Mouse (Mus musculus): Measurements from ENCODE around the gene Camk2b. TPM values are rescaled to one million over a fixed set of nuclear protein-coding genes. Genes with fewer than 3 reads are reported as not detected.

Camk2b gene
- polyA plus RNA-seq, 1 experiment from 2014 or later: 2.5 TPM

DNA sequence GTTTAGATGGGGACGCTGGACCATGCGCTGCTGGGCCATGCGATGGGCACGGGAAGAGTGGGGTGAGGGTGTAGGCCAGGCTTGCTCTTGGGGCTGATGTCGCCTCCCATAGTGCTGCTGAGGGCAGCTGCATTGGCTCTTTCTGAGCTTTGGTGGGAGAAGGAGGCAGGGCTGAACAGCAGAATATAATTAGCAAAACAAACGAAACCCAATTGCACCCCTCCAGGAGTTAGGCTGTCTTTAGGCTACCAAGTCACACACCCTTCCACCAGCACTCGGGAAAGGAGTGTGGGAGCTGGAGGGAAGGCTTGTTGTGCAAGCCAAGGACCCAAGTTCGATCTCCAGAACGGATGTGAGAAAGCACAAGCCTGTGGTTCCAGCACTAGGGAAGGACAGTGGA lies 998 bp upstream of the Camk2b start:
- ATAC-seq (ENCODE audit: insufficient number of reproducible peaks, low FRiP score): no peak
- no peaks in the 10 kb centered on the region for H3K36me3 ChIP-seq
- no peak overlapping the region for H3K27ac ChIP-seq (ENCODE audit: poor library complexity, severe bottlenecking)
- H3K27me3 ChIP-seq (replicated peaks): peaks cover 95% of the 10 kb centered on the region
- no peak overlapping the region for H3K4me3 ChIP-seq
- peaks cover 24% of the 10 kb centered on the region for H3K4me1 ChIP-seq (replicated peaks)
- WGBS: 47% methylated on average over 9 of the region's 9 CpGs
- no peak overlapping the region for H3K9ac ChIP-seq
- no peaks in the 10 kb centered on the region for H3K9me3 ChIP-seq (replicated peaks)
- no peak overlapping the region for H3K4me2 ChIP-seq

DNA sequence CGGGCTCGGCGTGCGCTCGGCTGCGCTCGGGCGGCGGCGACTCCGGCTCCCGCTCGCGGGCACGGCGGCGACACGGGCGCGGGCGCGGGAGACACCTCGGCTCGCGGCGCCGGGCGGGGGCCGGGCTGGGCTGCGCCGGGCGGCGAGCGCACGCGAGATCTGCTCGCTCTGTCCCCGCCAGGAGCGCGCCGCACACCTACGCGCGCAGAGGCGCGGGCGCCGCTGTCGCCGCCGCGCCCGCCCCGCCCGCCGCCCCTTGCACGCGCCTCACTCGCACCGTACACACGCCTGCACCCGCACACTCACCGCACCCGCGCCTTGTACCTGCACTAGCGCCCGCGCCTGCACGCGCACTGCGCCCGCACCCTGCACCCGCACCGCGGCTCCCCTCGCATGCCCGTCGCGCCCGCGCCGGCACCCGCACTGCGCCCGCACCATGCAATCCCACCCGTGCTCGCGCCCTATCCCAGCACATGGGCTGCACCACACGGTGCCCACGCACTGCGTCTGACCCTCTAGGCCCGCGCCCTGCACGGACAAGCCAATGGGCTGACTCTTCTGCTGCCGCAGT lies 526 bp downstream of the Camk2b start:
- H3K4me1 ChIP-seq (replicated peaks): peaks cover 24% of the 10 kb centered on the region
- H3K27me3 ChIP-seq (replicated peaks): peaks cover 97% of the 10 kb centered on the region
- peak overlapping the region; percentile 56 for H3K9ac ChIP-seq
- no peaks in the 10 kb centered on the region for H3K9me3 ChIP-seq (replicated peaks)
- no peaks in the 10 kb centered on the region for H3K36me3 ChIP-seq
- 1% methylated on average over 94 of the region's 95 CpGs for WGBS
- H3K4me2 ChIP-seq: peak overlapping the region; percentile 97
- ATAC-seq (ENCODE audit: insufficient number of reproducible peaks, low FRiP score): 0 out of 2 replicates have a peak, but pooled peaks have one; percentile 9
- H3K4me3 ChIP-seq: peak overlapping the region; percentile 61
- H3K27ac ChIP-seq (ENCODE audit: poor library complexity, severe bottlenecking): no peak overlapping the region

GRCm38 (mm10) chr11:6065046-6065521 lies 1.1 kb downstream of the Camk2b start:
- no peak for ATAC-seq (ENCODE audit: insufficient number of reproducible peaks, low FRiP score)
- under 1% methylated on average over 41 of the region's 55 CpGs for WGBS
- H3K27ac ChIP-seq (ENCODE audit: poor library complexity, severe bottlenecking): no peak overlapping the region
- H3K36me3 ChIP-seq: no peaks in the 10 kb centered on the region
- peak overlapping the region; percentile 61 for H3K4me3 ChIP-seq
- H3K9ac ChIP-seq: peak overlapping the region; percentile 56
- peak overlapping the region; percentile 97 for H3K4me2 ChIP-seq
- H3K9me3 ChIP-seq (replicated peaks): no peaks in the 10 kb centered on the region
- peaks cover 96% of the 10 kb centered on the region for H3K27me3 ChIP-seq (replicated peaks)
- H3K4me1 ChIP-seq (replicated peaks): peaks cover 24% of the 10 kb centered on the region

DNA sequence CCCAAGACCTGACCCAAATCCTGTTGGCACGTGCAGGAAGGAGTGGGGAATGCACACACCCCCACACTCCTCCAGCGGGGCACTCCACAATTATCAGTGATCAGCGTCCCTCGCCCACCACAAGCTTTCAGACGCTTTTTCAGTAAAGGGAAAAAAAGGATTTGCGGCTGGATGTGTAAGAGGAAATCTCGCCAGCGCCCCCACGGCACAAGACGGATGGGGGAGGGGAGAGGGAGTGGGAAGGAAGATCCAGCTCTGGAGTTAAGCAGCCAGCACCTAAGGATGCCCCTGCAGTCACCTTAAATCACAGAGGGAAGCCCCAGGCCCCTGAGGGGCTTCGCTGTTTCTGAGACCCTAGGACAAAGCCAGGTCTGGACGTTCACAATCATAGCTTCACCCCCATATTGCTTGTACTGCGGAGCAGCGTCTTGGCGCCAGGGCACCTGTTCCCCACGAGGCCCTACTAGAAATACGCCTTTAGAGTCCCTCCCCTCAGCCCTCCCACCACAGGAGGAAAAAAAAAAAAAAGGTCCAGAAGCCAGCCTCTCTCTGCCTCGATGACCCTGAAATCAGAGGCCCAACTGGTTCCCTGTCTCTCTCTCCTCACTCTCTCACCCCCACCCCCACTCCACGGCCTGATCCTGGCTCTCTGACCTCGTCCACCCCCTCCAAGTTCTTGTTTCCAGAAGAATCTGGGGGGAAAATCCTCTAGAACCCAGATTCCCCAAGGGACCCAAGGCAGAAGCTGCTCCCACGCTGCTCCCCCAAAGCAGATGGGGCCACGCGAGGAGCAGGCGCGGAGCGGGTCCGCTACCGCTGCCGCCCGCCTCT lies 1.7 kb downstream of the Camk2b start:
- no peaks in the 10 kb centered on the region for H3K36me3 ChIP-seq
- no peak overlapping the region for H3K27ac ChIP-seq (ENCODE audit: poor library complexity, severe bottlenecking)
- H3K9ac ChIP-seq: peak overlapping the region; percentile 56
- H3K27me3 ChIP-seq (replicated peaks): peaks cover 91% of the 10 kb centered on the region
- H3K4me3 ChIP-seq: peak overlapping the region; percentile 61
- WGBS: 3% methylated on average over 30 of the region's 30 CpGs
- peaks cover 24% of the 10 kb centered on the region for H3K4me1 ChIP-seq (replicated peaks)
- no peak for ATAC-seq (ENCODE audit: insufficient number of reproducible peaks, low FRiP score)
- H3K9me3 ChIP-seq (replicated peaks): no peaks in the 10 kb centered on the region
- peak overlapping the region; percentile 97 for H3K4me2 ChIP-seq

GRCm38 (mm10) chr11:6063501-6064214 lies 2.5 kb downstream of the Camk2b start:
- peaks cover 87% of the 10 kb centered on the region for H3K27me3 ChIP-seq (replicated peaks)
- H3K4me1 ChIP-seq (replicated peaks): peaks cover 24% of the 10 kb centered on the region
- no peak overlapping the region for H3K27ac ChIP-seq (ENCODE audit: poor library complexity, severe bottlenecking)
- no peaks in the 10 kb centered on the region for H3K9me3 ChIP-seq (replicated peaks)
- peak overlapping the region; percentile 61; the same call in 1 of the 2 replicates for H3K4me3 ChIP-seq
- peak overlapping the region; percentile 97 for H3K4me2 ChIP-seq
- WGBS: 39% methylated on average over 17 of the region's 17 CpGs
- H3K9ac ChIP-seq: no peak overlapping the region
- no peak for ATAC-seq (ENCODE audit: insufficient number of reproducible peaks, low FRiP score)
- no peaks in the 10 kb centered on the region for H3K36me3 ChIP-seq

- Histone ChIP-seq H3K9me3 (replicated peaks) (no peaks in the 10 kb centered on the region), H3K4me2 (no peak overlapping the region), H3K4me1 (replicated peaks) (peaks cover 22% of the 10 kb centered on the region), H3K27me3 (replicated peaks) (peaks cover 82% of the 10 kb centered on the region), H3K36me3 (no peaks in the 10 kb centered on the region), H3K9ac (no peak overlapping the region), H3K27ac (ENCODE audit: poor library complexity, severe bottlenecking) (no peak overlapping the region), H3K4me3 (no peak overlapping the region)
- WGBS: 87% methylated on average over 7 of the region's 7 CpGs
- no peak for ATAC-seq (ENCODE audit: insufficient number of reproducible peaks, low FRiP score)
Observed at GRCm38 (mm10) chr11:6063065-6063464, 3.1 kb downstream of the Camk2b start.

DNA sequence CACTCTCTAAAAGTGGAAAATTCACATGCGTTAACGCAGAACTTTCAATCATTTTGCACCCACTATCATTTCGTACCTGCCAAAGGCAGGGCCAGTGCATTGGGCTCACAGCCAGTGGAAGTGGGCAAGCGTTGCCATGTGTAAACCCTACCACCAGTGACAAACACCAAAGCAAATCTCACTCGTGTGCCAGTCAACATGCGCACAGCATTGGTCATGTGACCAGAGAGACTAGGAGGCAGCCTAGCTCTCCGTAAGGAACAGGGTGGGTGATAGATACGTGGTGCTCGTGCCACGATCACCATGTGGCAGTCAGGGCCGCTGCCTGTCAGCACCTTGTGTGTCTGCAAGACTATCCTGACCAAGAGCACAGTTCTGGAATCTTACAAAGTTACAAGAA lies 3.8 kb downstream of the Camk2b start:
- no peak overlapping the region for H3K4me2 ChIP-seq
- no peak overlapping the region for H3K4me3 ChIP-seq
- no peaks in the 10 kb centered on the region for H3K36me3 ChIP-seq
- ATAC-seq (ENCODE audit: insufficient number of reproducible peaks, low FRiP score): no peak
- H3K27ac ChIP-seq (ENCODE audit: poor library complexity, severe bottlenecking): no peak overlapping the region
- peaks cover 74% of the 10 kb centered on the region for H3K27me3 ChIP-seq (replicated peaks)
- 80% methylated on average over 11 of the region's 11 CpGs for WGBS
- no peaks in the 10 kb centered on the region for H3K9me3 ChIP-seq (replicated peaks)
- H3K4me1 ChIP-seq (replicated peaks): peaks cover 21% of the 10 kb centered on the region
- H3K9ac ChIP-seq: no peak overlapping the region

- peaks cover 21% of the 10 kb centered on the region for H3K4me1 ChIP-seq (replicated peaks)
- ATAC-seq (ENCODE audit: insufficient number of reproducible peaks, low FRiP score): no peak
- H3K36me3 ChIP-seq: no peaks in the 10 kb centered on the region
- no peak overlapping the region for H3K27ac ChIP-seq (ENCODE audit: poor library complexity, severe bottlenecking)
- H3K9ac ChIP-seq: no peak overlapping the region
- H3K9me3 ChIP-seq (replicated peaks): no peaks in the 10 kb centered on the region
- no peak overlapping the region for H3K4me2 ChIP-seq
- no peak overlapping the region for H3K4me3 ChIP-seq
- peaks cover 70% of the 10 kb centered on the region for H3K27me3 ChIP-seq (replicated peaks)
- 82% methylated on average over 5 of the region's 5 CpGs for WGBS
Observed at GRCm38 (mm10) chr11:6061891-6062290, 4.3 kb downstream of the Camk2b start.

- Histone ChIP-seq H3K4me1 (replicated peaks) (peaks cover 5% of the 10 kb centered on the region; the same call in 1 of the 2 replicates), H3K27ac (ENCODE audit: poor library complexity, severe bottlenecking) (no peak overlapping the region), H3K36me3 (no peaks in the 10 kb centered on the region), H3K4me3 (no peak overlapping the region), H3K9ac (no peak overlapping the region), H3K4me2 (no peak overlapping the region), H3K27me3 (replicated peaks) (peaks cover 52% of the 10 kb centered on the region), H3K9me3 (replicated peaks) (no peaks in the 10 kb centered on the region)
- no peak for ATAC-seq (ENCODE audit: insufficient number of reproducible peaks, low FRiP score)
- WGBS: 88% methylated on average over 10 of the region's 10 CpGs
Observed at GRCm38 (mm10) chr11:6059162-6059561, 7.0 kb downstream of the Camk2b start.

DNA sequence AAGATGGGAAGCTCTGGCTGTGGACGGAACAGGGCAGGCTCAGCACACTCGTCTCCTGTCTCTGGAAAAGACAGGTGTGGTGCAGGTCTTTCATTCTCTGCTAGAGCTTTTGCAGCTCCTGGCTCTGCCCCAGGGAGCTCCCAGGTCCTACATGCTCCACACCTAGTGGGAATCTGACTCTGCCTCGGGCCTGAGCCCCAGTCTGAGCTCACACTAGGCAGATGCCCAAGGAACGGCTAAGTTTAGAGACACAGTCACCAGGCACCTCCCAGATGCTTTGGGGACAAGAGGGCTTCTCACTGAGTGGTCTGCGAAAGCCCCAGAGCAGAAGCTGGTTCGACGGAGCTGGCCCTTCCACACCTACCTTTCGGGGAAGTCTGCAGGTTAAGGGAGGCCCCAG lies 12.8 kb downstream of the Camk2b start:
- no peak overlapping the region for H3K27ac ChIP-seq (ENCODE audit: poor library complexity, severe bottlenecking)
- peaks cover 9% of the 10 kb centered on the region for H3K27me3 ChIP-seq (replicated peaks)
- no peaks in the 10 kb centered on the region for H3K36me3 ChIP-seq
- H3K4me2 ChIP-seq: no peak overlapping the region
- 73% methylated on average over 8 of the region's 8 CpGs for WGBS
- ATAC-seq (ENCODE audit: insufficient number of reproducible peaks, low FRiP score): no peak
- no peak overlapping the region for H3K9ac ChIP-seq
- no peaks in the 10 kb centered on the region for H3K4me1 ChIP-seq (replicated peaks)
- no peak overlapping the region for H3K4me3 ChIP-seq
- H3K9me3 ChIP-seq (replicated peaks): no peaks in the 10 kb centered on the region

DNA sequence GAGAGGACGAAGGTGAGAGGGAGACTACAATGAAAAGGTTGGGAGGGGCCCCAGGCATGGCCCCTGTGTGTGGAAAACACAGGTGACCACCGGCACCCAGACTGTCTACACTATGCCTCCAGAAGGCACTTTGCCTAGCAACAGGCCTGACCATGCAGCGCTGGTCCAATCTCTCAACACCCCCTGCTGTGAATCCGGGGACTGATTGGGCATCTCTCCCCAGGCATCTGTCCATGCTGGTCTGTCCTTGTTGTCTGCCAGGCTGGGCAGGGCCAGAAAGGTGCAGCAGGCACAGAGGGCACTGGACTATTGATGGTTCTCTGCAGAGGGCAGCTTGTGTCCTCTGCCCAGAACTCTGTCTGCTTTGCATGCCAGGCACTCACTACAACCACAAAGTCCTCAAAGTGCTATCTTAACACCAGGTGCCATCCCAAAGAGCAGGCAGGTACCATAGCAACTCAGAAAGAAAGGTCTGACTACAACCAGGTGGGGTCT lies 16.0 kb downstream of the Camk2b start:
- 75% methylated on average over 4 of the region's 4 CpGs for WGBS
- no peaks in the 10 kb centered on the region for H3K4me1 ChIP-seq (replicated peaks)
- H3K9ac ChIP-seq: no peak overlapping the region
- no peak overlapping the region for H3K4me3 ChIP-seq
- no peak for ATAC-seq (ENCODE audit: insufficient number of reproducible peaks, low FRiP score)
- no peak overlapping the region for H3K27ac ChIP-seq (ENCODE audit: poor library complexity, severe bottlenecking)
- H3K27me3 ChIP-seq (replicated peaks): no peaks in the 10 kb centered on the region; the same call in 1 of the 2 replicates
- H3K36me3 ChIP-seq: no peaks in the 10 kb centered on the region
- no peak overlapping the region for H3K4me2 ChIP-seq
- no peaks in the 10 kb centered on the region for H3K9me3 ChIP-seq (replicated peaks)
